Mouse (Mus musculus): ENCODE data around the gene Vasp. TPM values are rescaled to one million over a fixed set of nuclear protein-coding genes. Genes with fewer than 3 reads are reported as not detected.

The Vasp gene
- polyA plus RNA-seq, 1 experiment: 161 TPM

DNA sequence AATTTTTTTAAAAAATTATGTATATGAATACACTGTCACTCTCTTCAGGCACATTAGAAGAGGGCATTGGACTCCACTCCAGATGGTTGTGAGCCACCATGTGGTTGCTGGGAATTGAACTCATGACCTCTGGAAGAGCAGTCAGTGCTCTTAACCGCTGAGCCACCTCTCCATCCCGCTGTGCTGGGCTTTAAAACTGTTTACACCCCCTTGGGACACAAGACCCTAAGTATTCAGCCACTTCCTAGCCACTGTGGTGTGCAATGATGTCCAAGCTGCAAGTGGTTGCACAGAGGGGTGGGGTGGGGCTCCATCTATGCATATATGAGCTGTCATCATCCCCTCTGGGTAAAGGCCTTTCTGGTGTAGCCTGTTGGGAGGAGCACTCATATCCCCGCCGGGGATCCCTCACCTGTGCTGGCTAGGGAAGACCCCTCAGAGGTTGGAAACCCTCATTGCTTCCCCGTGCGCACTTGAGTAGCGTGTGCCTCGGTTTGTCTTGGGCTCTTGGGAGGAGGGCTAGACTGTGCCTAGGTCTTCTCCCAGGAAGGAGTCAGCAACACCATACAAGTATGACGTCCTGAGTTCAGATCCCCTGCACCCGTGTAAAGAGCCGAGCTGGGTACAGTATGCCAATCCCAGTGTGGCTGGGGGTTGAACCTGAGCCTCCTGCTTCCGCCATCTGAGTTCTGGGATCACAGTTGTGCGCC is 63.3 kb downstream of the Vasp start:
- TF ChIP-seq POLR2A (IDR thresholded peaks at IDR 0.05; ENCODE audit: low read depth, low read length) (no peak), CTCF (IDR thresholded peaks at IDR 0.05; ENCODE audit: borderline replicate concordance, insufficient read depth, low read length) (no peak)
- Histone ChIP-seq H3K4me1 (ENCODE audit: control insufficient read depth, insufficient read depth, low read length) (no peaks in the 10 kb centered on the region), H3K27ac (ENCODE audit: insufficient read depth, low read length) (no peak overlapping the region), H3K4me3 (ENCODE audit: insufficient read depth, low read length) (no peak overlapping the region)

Other genes with a start within 250 kb of the Vasp start
- not detected in 2 replicates for gene Foxa3, start 248.3 kb downstream of the Vasp start, polyA plus RNA-seq (2011; ENCODE audit: insufficient read length, low read depth, missing spikeins)
- gene Sympk, start 247.4 kb downstream of the Vasp start, polyA plus RNA-seq (2011; ENCODE audit: insufficient read length, low read depth, missing spikeins): 72.6 and 78.3 TPM in 2 replicates
- not detected in 2 replicates for gene Rsph6a, start 217.1 kb downstream of the Vasp start, polyA plus RNA-seq (2011; ENCODE audit: insufficient read length, low read depth, missing spikeins)
- 39.0 and 47.0 TPM in 2 replicates for gene Dmwd, start 195.6 kb downstream of the Vasp start, polyA plus RNA-seq (2011; ENCODE audit: insufficient read length, low read depth, missing spikeins)
- gene Dmpk, start 188.0 kb downstream of the Vasp start, polyA plus RNA-seq (2011; ENCODE audit: insufficient read length, low read depth, missing spikeins): 75.4 and 114 TPM in 2 replicates
- 7.4 and 11.4 TPM in 2 replicates for gene Six5, start 177.2 kb downstream of the Vasp start, polyA plus RNA-seq (2011; ENCODE audit: insufficient read length, low read depth, missing spikeins)
- gene Gm4969, start 153.4 kb downstream of the Vasp start, polyA plus RNA-seq (2011; ENCODE audit: insufficient read length, low read depth, missing spikeins): not detected in 2 replicates
- gene Fbxo46, start 152.0 kb downstream of the Vasp start, polyA plus RNA-seq (2011; ENCODE audit: insufficient read length, low read depth, missing spikeins): 4.8 and 7.1 TPM in 2 replicates
- gene Qpctl, start 122.5 kb downstream of the Vasp start, polyA plus RNA-seq (2011; ENCODE audit: insufficient read length, low read depth, missing spikeins): 16.3 and 19.2 TPM in 2 replicates
- gene Snrpd2, start 122.1 kb downstream of the Vasp start, polyA plus RNA-seq (2011; ENCODE audit: insufficient read length, low read depth, missing spikeins): 70.0 and 71.3 TPM in 2 replicates
- gene Gipr, start 105.7 kb downstream of the Vasp start, polyA plus RNA-seq (2011; ENCODE audit: insufficient read length, low read depth, missing spikeins): not detected in 2 replicates
- gene Eml2, start 95.4 kb downstream of the Vasp start, polyA plus RNA-seq (2011; ENCODE audit: insufficient read length, low read depth, missing spikeins): 17.3 and 23.2 TPM in 2 replicates
- gene Gpr4, start 59.3 kb downstream of the Vasp start, polyA plus RNA-seq (2011; ENCODE audit: insufficient read length, low read depth, missing spikeins): 0.17 and 0.18 TPM in 2 replicates
- 21.8 and 24.4 TPM in 2 replicates for gene Opa3, start 43.5 kb downstream of the Vasp start, polyA plus RNA-seq (2011; ENCODE audit: insufficient read length, low read depth, missing spikeins)
- gene Ppm1n, start 8.2 kb upstream of the Vasp start, polyA plus RNA-seq (2011; ENCODE audit: insufficient read length, low read depth, missing spikeins): not detected in 2 replicates
- gene Rtn2, start 10.8 kb upstream of the Vasp start, polyA plus RNA-seq (2011; ENCODE audit: insufficient read length, low read depth, missing spikeins): 6.8 and 7.8 TPM in 2 replicates
- gene Fosb, start 38.2 kb upstream of the Vasp start, polyA plus RNA-seq (2011; ENCODE audit: insufficient read length, low read depth, missing spikeins): 2.1 and 2.7 TPM in 2 replicates
- gene Ercc1, start 73.0 kb upstream of the Vasp start, polyA plus RNA-seq (2011; ENCODE audit: insufficient read length, low read depth, missing spikeins): 44.9 and 52.2 TPM in 2 replicates
- 13.3 and 13.4 TPM in 2 replicates for gene Cd3eap, start 87.7 kb upstream of the Vasp start, polyA plus RNA-seq (2011; ENCODE audit: insufficient read length, low read depth, missing spikeins)
- gene Ppp1r13l, start 87.9 kb upstream of the Vasp start, polyA plus RNA-seq (2011; ENCODE audit: insufficient read length, low read depth, missing spikeins): 11.0 and 12.5 TPM in 2 replicates
- 14.3 and 22.7 TPM in 2 replicates for gene Ercc2, start 110.2 kb upstream of the Vasp start, polyA plus RNA-seq (2011; ENCODE audit: insufficient read length, low read depth, missing spikeins)
- gene Klc3, start 132.3 kb upstream of the Vasp start, polyA plus RNA-seq (2011; ENCODE audit: insufficient read length, low read depth, missing spikeins): 5.3 and 6.3 TPM in 2 replicates
- not detected in 2 replicates for gene Ckm, start 133.0 kb upstream of the Vasp start, polyA plus RNA-seq (2011; ENCODE audit: insufficient read length, low read depth, missing spikeins)
- 27.4 and 29.1 TPM in 2 replicates for gene Mark4, start 187.0 kb upstream of the Vasp start, polyA plus RNA-seq (2011; ENCODE audit: insufficient read length, low read depth, missing spikeins)
- gene Exoc3l2, start 191.5 kb upstream of the Vasp start, polyA plus RNA-seq (2011; ENCODE audit: insufficient read length, low read depth, missing spikeins): not detected in 2 replicates
- gene Bloc1s3, start 236.6 kb upstream of the Vasp start, polyA plus RNA-seq (2011; ENCODE audit: insufficient read length, low read depth, missing spikeins): 5.9 and 6.1 TPM in 2 replicates
- gene Trappc6a, start 236.6 kb upstream of the Vasp start, polyA plus RNA-seq (2011; ENCODE audit: insufficient read length, low read depth, missing spikeins): 15.2 and 23.4 TPM in 2 replicates
- not detected in 2 replicates for gene Nkpd1, start 246.0 kb upstream of the Vasp start, polyA plus RNA-seq (2011; ENCODE audit: insufficient read length, low read depth, missing spikeins)